Mouse (Mus musculus) cerebellum, adult 9-11 months (tissue): ENCODE results near the gene Ankrd17.
A peak's percentile ranks its signal among the peaks of the same experiment; 100 is the strongest.
"Not testable (repeated sequence)": the region's sequence is repeated elsewhere in the genome, so short reads cannot be mapped to it uniquely, and the experiment has no call there.

Experiments used
- DNase-seq: peaks from one replicate; pipeline ENCODE4 v3.0.0; 2022

Ankrd17 gene

DNA sequence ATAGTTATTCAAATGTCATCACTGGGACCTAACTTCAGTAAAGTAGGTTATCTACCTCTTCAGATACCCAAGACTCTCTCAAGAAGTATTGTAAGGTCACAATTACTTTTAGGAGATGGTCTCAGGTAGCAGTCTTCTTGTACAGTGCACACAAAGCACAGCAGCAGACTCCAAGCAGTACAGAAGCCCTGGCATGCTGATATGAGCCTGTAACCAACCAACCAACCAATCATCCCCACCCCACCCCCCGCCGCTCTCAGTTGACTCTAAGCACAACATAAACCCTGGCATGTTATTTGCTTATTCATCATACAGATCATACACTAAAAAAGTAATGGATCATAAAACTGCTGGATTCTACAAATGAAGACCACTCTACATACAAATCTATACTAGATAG is 33.9 kb downstream of the Ankrd17 start:
- DNase-seq, result no peak

DNA sequence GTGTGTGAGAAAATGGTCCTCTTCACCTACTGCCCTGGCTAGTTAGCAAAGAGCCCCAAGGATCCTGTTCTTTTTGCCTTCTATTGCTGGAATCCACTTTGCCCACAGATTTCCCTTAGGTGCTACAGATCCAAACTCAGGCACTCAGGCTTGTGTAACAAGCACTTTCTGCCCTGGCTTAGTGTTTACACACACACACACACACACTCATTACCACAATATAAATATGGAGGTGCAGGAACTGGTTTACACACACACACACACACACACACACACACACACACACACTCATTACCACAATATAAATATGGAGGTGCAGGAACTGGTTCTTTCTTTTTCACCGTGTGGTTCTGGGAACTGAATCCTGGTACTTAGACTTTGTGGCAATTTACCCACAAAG is 35.3 kb downstream of the Ankrd17 start:
- no peak for DNase-seq

DNA sequence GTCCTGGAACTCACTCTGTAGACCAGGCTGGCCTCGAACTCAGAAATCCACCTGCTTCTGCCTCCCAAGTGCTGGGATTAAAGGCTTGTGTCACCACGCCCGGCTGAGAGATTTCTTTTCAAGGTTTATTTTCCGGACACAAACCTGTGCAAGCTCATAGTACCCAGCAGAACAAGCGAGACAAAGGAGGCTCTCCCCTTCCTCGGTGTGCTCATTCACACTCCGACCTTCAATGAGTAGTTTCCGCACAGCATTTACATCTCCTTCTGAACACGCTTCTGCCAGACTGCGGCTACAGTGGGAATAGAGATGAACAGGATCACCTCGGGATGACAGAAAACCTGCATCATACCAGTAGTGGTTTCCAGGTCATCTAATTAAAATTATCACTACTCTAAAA is 68.0 kb downstream of the Ankrd17 start:
- no peak for DNase-seq

DNA sequence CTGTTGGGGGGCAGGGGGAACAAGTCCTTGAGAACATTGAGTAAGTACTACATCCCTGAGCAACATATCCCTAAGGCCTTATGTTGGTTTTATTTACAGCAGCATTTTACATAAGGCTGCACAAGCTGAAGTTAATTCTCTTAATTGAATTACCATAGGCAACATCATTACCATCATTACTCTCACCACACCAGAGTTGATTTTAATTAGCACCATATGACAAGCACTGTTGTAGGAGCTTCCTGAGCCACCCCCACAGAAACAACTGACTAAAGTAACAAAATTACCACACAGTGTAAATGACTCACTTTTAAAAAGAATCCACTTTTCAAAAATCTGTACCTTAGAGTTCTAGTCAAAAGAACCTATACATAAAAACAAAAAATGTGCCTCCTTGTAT is 76.5 kb downstream of the Ankrd17 start:
- DNase-seq, result no peak

DNA sequence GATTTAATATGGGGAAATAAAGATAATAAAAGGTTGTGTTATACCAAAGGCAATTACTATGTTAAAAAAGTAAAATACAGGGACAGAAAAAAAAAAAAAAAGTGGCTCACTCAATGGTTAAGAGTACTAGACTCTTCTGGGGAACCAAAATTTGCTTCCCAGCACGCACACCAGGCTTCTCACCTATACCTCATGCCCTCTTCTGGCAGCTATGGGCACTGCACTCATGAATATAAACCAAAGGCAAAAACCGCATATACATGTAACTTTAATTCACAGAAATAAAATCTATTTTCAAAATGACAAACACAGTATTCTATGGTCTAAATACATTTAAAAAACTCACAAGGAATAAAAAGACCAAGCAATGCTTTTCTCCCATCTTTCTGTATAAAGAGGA is 79.8 kb downstream of the Ankrd17 start:
- no peak for DNase-seq

DNA sequence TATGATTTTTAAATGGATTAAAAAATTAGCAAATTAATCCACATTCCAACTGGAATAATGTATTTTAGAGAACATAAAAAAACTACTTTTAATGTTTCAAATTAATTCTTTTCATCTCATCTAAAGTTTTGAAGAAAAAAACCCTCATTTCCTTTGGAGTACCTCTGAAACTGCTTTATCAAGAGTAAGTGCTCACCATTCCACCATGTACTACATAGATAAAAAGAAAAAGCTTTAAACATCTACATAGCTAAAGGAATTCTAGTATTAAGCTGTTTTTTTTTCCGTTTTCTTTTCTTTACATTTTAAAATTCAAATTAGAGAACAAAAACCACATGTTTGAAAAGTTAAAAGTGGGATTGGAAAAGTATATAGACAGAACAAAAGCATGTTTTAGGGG is 86.3 kb downstream of the Ankrd17 start:
- no peak for DNase-seq

DNA sequence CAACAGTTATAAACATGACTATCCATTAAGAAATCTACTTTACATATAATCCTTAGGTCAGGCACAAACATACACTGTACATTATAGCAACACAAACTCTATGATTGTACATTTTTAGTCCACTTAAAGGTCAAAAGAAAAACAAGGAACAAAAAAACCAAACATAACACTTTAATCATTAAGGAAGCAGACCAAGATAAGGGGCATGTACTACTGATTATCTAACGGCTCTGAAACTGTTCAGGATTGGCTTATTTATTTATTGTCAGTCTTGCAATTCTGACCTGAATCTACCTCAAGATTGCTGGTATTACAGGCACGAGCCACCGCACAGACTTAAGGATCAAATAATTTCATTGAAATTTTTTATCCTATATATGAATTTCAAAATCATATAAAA is 87.0 kb downstream of the Ankrd17 start:
- no peak for DNase-seq

DNA sequence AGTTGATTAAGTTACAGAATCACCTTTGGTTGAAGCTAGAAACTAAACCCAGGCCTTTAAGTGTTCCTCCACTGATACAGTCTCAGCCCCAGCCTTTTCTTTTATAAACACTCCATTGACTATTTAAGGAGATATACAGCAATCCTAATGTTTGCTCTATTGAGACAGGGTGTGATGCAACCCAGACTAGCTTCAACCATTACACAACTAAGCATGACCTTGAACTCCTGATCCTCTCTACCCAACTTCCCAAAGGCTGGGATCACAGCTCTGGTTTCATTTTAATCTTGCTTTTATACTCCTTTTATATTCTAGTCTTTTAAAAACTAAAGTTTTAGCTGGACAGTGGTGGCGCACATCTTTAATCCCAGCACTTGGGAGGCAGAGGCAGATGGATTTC is 88.9 kb downstream of the Ankrd17 start:
- no peak for DNase-seq

DNA sequence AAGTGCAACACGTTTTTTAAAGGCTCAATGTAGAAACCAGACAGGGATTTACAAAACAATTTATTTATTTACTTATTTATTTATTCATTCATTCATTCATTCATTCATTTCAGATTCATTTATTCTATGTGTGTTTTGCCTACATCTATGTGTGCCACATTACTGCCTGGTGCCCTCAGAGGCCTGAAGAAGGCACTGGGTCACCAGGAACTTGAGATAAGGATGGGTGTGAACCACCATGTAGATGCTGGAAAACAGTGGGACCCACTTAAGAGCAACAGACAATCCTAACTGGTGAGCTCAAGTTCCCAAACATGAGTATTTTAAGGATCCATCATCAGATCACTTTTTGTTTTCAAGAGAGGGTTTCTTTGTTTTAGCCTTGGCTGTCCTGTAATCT is 91.6 kb downstream of the Ankrd17 start:
- no peak for DNase-seq

DNA sequence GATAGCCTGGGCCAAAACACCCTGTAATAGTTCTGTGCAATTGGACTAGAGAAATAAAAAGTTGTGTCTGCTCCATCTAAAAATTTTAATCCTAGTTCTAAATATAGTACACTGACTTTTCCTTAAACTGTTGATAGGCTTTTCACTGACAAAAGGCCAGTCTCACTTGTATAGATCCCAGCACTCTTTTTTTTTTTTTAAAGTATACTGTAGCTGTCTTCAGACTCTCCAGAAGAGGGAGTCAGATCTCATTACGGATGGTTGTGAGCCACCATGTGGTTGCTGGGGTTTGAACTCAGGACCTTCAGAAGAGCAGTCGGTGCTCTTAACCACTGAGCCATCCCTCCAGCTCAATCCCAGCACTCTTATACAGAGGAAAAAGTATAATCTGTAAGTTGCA is 104.1 kb downstream of the Ankrd17 start:
- not testable (repeated sequence) for DNase-seq

DNA sequence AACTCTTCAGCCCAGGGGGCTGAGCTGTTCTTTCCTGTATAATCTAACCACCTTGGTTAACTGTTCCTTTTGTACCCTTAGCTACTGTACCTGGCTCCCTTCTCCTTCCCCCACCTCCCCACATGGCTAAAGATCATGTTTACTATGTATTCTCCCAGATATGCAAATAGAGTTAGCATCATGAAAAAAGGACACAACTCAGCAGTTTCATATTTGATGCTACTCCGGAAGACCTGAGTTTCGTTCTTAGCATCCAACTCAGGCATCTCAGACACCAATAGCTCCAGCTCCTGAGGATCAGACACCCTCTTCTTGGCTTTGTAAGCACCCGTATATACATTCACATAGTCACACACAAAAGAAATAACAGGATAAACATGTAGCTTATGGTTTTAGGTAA is 109.4 kb downstream of the Ankrd17 start:
- no peak for DNase-seq

DNA sequence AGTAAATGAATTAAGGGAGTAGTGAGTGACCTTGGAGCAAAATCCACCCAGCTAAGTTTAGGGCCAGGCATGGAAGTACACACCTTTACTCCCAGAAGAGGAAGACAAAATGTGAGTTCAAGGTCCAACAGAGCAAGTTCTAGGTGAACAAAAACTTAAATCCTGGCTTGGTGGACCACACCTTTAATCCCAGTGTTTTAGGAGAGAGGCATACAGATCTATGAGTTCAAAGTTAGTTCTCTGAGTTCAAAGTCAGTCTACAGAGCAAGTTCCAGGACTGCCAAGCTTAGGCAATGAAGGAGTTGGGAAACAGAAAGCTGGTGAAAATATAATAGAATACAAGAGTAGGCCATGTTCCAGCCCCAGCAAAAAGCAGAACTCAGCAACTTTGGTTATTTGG is 118.9 kb downstream of the Ankrd17 start:
- DNase-seq, result no peak

DNA sequence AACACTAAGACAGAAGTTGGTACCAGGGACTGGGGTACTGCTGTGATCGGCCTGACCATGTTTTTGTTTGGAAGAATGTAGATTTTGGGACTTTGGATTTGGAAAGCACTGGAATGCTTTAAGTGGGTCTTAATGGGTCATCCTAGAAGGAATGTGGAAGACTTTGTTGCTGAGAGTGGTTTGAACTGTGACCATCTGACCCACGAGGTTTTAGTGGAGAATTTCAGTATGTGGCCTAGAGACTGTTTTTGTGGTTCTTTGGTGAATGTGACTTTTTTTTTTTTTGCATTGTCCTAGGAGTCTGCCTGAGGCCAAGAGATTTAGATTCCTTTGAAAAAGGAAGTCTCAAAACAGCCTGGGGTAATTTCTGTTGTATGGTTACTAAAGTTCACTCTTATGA is 119.4 kb downstream of the Ankrd17 start:
- no peak for DNase-seq

DNA sequence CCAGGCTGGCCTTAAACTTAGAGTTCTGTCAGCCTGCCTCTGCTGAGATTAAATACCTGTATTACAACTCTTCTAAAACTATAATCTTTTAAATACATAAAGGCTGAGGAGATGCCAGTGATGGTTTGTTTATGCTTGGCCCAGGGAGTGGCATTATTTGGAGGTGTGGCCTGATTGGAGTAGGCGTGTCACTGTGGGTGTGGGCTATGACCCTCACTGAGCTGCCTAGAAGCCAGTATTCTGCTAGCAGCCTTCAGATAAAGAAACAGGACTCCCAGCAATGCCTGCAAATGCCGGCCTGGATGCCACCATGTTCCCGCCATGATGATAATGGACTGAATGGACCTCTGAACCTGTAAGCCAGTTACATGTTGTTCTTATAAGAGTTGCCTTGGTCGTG is 119.8 kb downstream of the Ankrd17 start:
- no peak for DNase-seq

DNA sequence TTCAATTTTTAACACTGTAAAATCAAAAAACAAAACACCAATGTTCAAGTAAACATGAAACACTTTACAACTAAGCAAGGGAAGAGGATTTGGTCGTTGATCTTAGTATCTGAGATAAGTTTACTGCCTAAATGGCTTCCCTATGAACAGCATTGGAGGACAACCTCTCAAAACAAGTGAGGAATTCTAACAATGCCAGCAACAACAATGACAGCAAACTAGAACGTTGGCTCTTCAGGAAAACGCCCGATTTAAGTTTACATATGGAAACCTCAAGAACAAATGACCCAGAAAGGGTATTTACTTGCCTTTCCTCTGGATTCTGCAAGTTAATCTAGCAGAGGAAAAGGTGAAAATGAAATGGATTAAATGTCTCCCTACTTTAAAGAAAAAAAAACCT is 121.0 kb downstream of the Ankrd17 start:
- DNase-seq, result no peak

DNA sequence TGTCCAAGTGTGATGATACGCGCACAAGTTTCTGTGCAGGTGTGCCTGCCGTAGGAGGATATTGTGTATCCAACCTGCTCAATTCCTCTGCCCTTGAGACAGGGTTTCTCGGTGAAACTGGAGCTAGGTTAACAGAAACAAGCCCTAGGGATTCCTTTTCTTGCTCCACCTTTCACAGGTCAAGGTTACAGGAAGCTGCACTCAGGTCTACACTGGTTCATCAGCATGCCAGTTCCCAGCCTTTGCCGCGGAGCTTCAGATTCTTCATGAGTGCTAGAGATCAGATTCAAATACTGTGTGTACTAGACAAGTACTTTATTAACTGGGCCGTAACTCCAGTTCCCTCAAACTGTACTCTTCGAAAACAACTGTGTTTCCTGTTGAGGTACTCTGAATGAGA is 131.2 kb downstream of the Ankrd17 start:
- no peak for DNase-seq

DNA sequence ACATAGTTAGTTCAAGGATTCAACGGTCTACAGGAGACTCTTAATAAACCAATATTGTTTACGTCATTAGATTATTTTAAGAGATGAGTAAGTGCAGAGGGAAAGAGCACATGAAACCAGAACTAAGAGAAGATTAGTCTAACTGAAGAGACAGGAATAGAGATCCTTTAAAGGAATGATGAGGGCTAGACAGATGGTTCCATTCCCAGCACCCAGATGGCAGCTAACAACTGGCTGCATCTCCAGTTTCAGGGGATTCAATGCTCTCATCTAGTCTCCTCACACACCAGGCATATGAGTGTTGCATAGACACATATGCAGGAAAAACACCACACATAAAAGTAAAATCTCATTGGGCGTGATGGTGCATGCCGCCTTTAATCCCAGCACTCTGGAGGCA is 133.1 kb downstream of the Ankrd17 start:
- DNase-seq, result no peak

DNA sequence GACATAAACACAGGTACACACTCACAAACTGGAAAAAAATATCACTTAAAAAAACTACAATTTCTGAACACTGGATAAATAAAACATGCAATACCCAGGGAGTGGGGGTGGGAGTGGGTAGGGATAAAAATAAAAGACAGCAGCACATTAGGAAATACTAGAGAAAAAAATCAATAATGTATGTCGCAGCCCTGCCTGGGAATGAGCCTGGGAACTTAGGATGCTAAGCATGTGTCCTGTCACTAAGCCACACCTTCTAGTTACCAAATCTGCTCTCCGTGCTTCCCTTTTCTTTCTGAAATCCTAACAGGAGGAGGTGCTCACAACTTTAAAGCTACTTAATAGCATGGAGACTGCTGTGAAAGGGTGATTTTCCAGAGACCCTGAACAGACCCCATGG is 136.6 kb downstream of the Ankrd17 start:
- no peak for DNase-seq

DNA sequence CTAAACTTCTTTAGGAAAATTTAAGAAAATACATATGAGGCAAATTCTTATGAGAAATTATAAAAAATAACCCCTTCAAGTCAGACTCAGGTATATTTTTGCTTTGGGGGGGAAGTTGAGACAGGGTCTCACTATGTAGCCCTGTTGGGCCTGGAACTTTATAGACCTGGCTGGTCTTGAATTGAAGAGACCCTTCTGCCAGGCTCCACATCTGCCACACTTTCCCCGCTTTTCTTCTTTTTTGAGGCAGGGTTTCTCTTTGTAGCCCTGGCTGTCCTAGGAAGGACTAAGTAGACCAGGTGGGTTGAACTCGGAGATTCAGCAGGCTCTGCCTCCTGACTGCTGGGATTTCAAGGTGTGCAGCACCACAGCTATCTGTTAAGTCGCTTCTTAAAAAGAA is 139.7 kb downstream of the Ankrd17 start:
- no peak for DNase-seq

DNA sequence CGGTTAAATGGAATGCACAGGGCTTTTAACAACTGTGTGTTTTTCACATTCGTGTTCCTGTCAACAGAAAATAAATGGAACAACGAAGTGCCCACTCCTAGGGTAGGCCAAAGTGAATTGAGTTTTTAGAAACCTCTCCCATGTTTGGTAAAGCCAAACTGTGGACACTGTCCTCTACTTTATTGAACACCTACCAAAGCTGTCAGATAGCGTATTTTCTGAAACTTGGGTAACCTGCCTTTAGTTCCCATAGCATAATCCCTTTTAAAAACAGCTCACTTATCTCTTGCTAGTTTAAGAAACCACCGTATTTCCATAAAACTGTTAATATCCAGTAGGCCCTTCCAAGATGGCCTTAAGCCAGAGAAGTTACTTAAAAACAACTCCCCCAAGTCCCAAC is 141.6 kb downstream of the Ankrd17 start:
- DNase-seq, result no peak

DNA sequence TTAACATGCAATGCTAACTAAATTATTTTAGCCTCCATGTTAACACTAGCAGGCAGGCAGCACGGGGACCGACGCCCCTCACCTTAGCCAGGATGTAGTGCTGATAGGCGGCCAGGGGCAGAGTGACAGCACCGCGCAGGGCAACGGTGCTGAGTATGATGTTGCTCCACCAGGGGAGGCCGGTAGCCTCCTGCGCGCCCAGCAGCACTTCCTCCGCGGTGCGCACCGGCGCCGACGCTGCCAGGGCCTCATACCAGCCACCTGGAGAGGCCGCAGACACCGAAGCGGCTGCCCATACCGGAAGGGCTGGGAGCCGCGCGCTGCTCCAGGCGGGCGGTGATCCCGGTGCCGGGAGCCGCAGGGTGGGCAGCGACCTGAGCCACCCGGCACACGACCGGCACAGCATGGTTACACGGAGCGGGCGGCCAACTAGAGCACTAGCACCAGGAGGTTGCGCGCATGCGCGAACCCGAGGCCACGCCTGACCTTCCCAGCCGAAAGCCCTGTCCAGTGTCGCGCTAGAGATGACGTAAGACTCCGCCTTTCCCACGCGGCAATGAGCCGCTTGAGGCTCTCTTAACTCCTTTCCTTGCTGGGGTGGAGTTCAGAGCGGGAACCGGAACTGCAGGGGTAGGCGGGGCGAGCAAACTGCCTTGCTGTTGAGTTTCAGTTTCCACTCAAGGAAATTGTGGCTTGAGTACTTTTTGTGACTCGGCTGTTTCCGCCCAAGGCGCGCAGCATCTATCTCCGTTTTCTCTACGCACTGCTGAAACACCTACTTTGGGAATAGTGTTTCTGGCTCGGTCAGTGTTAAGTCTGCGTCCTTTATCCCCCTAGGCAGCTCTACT is 142.6 kb downstream of the Ankrd17 start, which contains the start of gene Cox18:
Gene Cox18, minus strand, starts transcription at position 468 of the 848 bp plus-strand sequence.
- DNase-seq, result peak; percentile 99

DNA sequence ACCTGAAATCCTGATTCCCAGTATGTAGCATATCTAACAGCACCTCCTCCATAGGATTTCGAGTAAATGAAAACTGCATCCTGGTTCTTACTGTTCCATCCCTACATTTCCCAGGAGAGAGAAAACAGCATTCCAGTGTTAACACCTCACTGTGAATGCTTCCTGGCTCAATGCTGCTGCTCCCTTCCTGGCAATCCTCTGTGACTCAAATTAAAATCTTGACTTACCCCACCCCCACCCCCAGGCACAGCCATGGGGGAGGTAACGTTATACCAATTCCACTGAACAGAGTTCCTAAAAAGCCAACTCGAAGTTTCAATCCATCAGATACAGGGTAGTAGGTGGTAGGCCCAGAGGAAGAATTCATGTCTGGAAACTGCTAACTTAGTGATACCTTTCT is 143.4 kb downstream of the Ankrd17 start:
- DNase-seq, result no peak

DNA sequence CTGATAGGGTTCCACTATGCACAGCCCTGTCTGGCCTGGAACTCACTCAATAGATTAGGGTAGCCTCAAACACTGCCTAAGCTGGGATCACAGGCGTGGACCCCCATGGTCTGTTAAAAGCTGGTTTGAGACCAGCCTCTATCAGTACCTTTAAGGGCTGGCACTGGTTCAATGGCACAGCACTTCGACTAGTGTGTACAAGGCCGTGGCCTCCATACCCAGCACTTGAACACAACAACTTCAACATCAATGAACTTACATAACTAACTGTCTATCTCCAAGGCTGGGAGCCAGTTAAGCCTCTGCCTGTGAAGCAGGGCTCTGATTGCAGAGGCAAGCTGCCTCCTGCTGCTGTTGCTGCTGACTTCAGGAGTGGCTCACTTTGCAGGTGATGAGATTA is 148.6 kb downstream of the Ankrd17 start:
- no peak for DNase-seq

DNA sequence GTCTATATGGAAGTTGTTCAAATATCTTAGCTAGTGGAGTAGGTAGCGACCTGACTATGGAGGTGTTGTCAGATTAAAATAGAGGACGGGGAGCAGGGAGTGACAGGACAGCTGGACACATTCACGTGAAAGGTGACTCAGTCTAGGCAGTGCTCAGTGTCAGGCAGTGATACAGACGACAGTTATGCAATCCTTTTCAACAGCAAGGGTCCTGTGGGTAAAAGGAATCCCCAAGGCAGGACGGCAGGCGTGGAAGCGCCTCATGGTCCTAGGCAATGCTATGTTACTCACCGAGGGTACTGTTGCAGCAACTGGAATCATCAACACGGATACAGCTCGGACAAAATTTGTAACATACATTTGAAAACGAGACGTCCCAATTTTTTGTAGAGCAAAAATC is 149.2 kb downstream of the Ankrd17 start:
- no peak for DNase-seq

DNA sequence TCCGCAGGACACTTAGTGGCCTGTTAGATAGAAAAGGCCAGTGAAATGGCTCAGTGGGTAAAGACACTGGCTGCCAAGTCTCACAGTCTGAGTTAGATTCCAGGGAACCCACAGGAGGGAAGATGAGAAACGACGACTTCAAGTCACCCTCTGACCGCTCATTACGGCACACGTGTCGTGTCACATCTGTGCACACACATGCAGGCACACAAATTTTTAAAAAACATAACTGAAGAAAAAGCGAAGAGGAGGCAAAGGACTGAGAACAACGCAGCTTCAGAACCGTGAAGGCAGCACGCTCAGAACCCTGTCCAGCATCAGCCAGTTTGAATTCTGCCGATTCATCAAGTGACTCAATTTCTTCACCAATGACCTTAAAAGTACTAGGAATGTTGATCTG is 153.0 kb downstream of the Ankrd17 start:
- no peak for DNase-seq
